Mouse (Mus musculus) limb, embryonic 13.5 days (tissue): ENCODE data around the gene Zfx. TPM values are rescaled to one million over a fixed set of nuclear protein-coding genes. Genes with fewer than 3 reads are reported as not detected.
A peak's percentile ranks its signal among the peaks of the same experiment; 100 is the strongest.

Experiments used
- ATAC-seq: fragments of 200-750 bp; cut with Nextera tagmentation; 2 replicates; pipeline ENCODE4 v1.8.0; 2017; ENCODE audit warnings: low read depth, moderate number of reproducible peaks, moderate TSS enrichment; ENCODE audit not compliant: low FRiP score
- H3K27ac ChIP-seq: fragments of 300-500 bp; sonication (generic); 2 replicates; pipeline ENCODE4 v1.5.1; 2015; ENCODE audit warnings: inconsistent platforms, mild to moderate bottlenecking, moderate library complexity
- H3K27me3 ChIP-seq: fragments of 300-500 bp; sonication (generic); 2 replicates; pipeline ENCODE4 v1.6.1; 2015; ENCODE audit warnings: mild to moderate bottlenecking, inconsistent platforms
- H3K36me3 ChIP-seq: fragments of 300-500 bp; sonication (generic); 2 replicates; pipeline ENCODE4 v1.6.1; 2015; ENCODE audit warnings: inconsistent platforms, mild to moderate bottlenecking, moderate library complexity
- H3K4me1 ChIP-seq: fragments of 300-500 bp; sonication (generic); 2 replicates; pipeline ENCODE4 v1.6.1; 2015; ENCODE audit warnings: inconsistent platforms
- H3K4me2 ChIP-seq: fragments of 300-500 bp; sonication (generic); replicated peaks from 2 replicates; pipeline ENCODE4 v1.6.1; 2015; ENCODE audit warnings: inconsistent platforms, mild to moderate bottlenecking, moderate library complexity
- H3K4me3 ChIP-seq: fragments of 300-500 bp; sonication (generic); 2 replicates; pipeline ENCODE4 v1.5.1; 2015; ENCODE audit warnings: moderate library complexity, mild to moderate bottlenecking, inconsistent platforms
- H3K9ac ChIP-seq: fragments of 300-500 bp; sonication (generic); 2 replicates; pipeline ENCODE4 v1.6.1; 2015; ENCODE audit warnings: mild to moderate bottlenecking, inconsistent platforms
- H3K9me3 ChIP-seq: fragments of 300-500 bp; sonication (generic); 2 replicates; pipeline ENCODE4 v1.6.1; 2016; ENCODE audit warnings: inconsistent platforms
- WGBS: fragments of 180-500 bp; shearing (Covaris S2); methylation state at CpG from one replicate; pipeline ENCODE4 v1.1.7; 2015; 5-methylcytosine and 5-hydroxymethylcytosine counted together
- polyA plus RNA-seq: library from polyadenylated mRNA; unstranded; fragments of >200 nt; fragmentation: Nextera tagmentation; extraction: Ambion mirVana; gene quantifications from 2 replicates; pipeline ENCODE4 v1.2.1, GENCODE M21; 2015

Gene Zfx
- polyA plus RNA-seq, 1 experiment from 2014 or later: 34.0 TPM

- Histone ChIP-seq H3K4me3 (no peak overlapping the region), H3K4me2 (no peak overlapping the region), H3K9ac (no peak overlapping the region), H3K4me1 (no peaks in the 10 kb centered on the region), H3K27me3 (peaks cover 21% of the 10 kb centered on the region), H3K27ac (no peak overlapping the region), H3K9me3 (no peaks in the 10 kb centered on the region), H3K36me3 (no peaks in the 10 kb centered on the region)
- ATAC-seq: 0 out of 2 replicates have a peak, but pooled peaks have one; percentile 15
- WGBS: 79% methylated on average over 3 of the region's 3 CpGs
Measured at GRCm38 (mm10) chrX:94049048-94049447, 74.5 kb downstream of the Zfx start.

- no peak overlapping the region for H3K27ac ChIP-seq
Measured at GRCm38 (mm10) chrX:94048048-94048447, 75.5 kb downstream of the Zfx start.

GRCm38 (mm10) chrX:94047381-94047780 is 76.1 kb downstream of the Zfx start:
- H3K36me3 ChIP-seq: no peaks in the 10 kb centered on the region
- no peak overlapping the region for H3K4me3 ChIP-seq
- no peaks in the 10 kb centered on the region for H3K9me3 ChIP-seq
- no peak overlapping the region for H3K4me2 ChIP-seq
- H3K9ac ChIP-seq: no peak overlapping the region
- no peak overlapping the region; the same call in 1 of the 2 replicates for H3K27ac ChIP-seq
- ATAC-seq: no peak
- peaks cover 21% of the 10 kb centered on the region for H3K27me3 ChIP-seq
- H3K4me1 ChIP-seq: no peaks in the 10 kb centered on the region
- WGBS: 84% methylated on average over 5 of the region's 5 CpGs

More at GRCm38 (mm10) chrX:94048048-94048447, 75.5 kb downstream of the Zfx start:
- ATAC-seq: peak; percentile 64; the same call in 1 of the 2 replicates
- H3K4me1 ChIP-seq: no peaks in the 10 kb centered on the region
- no peak overlapping the region for H3K4me3 ChIP-seq
- peaks cover 21% of the 10 kb centered on the region for H3K27me3 ChIP-seq
- no peak overlapping the region for H3K9ac ChIP-seq
- no peak overlapping the region for H3K4me2 ChIP-seq
- no peaks in the 10 kb centered on the region for H3K36me3 ChIP-seq
- H3K9me3 ChIP-seq: no peaks in the 10 kb centered on the region
- 38% methylated on average over 5 of the region's 5 CpGs for WGBS

- H3K27ac ChIP-seq: no peak overlapping the region
- H3K27me3 ChIP-seq: peaks cover 22% of the 10 kb centered on the region
- H3K4me1 ChIP-seq: no peaks in the 10 kb centered on the region
- no peaks in the 10 kb centered on the region for H3K9me3 ChIP-seq
- H3K4me3 ChIP-seq: no peak overlapping the region
- H3K9ac ChIP-seq: no peak overlapping the region
- no peak for ATAC-seq
- 32% methylated on average over 11 of the region's 11 CpGs for WGBS
- H3K4me2 ChIP-seq: no peak overlapping the region
- no peaks in the 10 kb centered on the region for H3K36me3 ChIP-seq
Measured at GRCm38 (mm10) chrX:94032937-94033336, 90.6 kb downstream of the Zfx start.

GRCm38 (mm10) chrX:94030081-94030480 is 93.4 kb downstream of the Zfx start:
- no peak overlapping the region for H3K4me3 ChIP-seq
- no peak overlapping the region for H3K9ac ChIP-seq
- no peak overlapping the region for H3K4me2 ChIP-seq
- H3K4me1 ChIP-seq: no peaks in the 10 kb centered on the region
- H3K27me3 ChIP-seq: peaks cover 24% of the 10 kb centered on the region; the same call in 1 of the 2 replicates
- H3K9me3 ChIP-seq: no peaks in the 10 kb centered on the region
- ATAC-seq: no peak; the same call in 1 of the 2 replicates
- no peaks in the 10 kb centered on the region for H3K36me3 ChIP-seq
- WGBS: 36% methylated on average over 7 of the region's 7 CpGs
- no peak overlapping the region for H3K27ac ChIP-seq

Other genes starting within 250 kb of the Zfx start
- 0.15 and 0.31 TPM in 2 replicates for gene AU015836, start 155.0 kb downstream of the Zfx start, polyA plus RNA-seq
- 72.5 and 82.2 TPM in 2 replicates for gene Eif2s3x, start 89.2 kb upstream of the Zfx start, polyA plus RNA-seq
- 9.1 and 9.2 TPM in 2 replicates for gene Klhl15, start 110.9 kb upstream of the Zfx start, polyA plus RNA-seq
- 0.10 and 0.13 TPM in 2 replicates for gene Fam90a1b, start 243.1 kb upstream of the Zfx start, polyA plus RNA-seq
- 81.5 and 92.3 TPM in 2 replicates for gene Apoo, start 243.4 kb upstream of the Zfx start, polyA plus RNA-seq